Mouse (Mus musculus) myocyte (in vitro differentiated cells): ENCODE results near the gene Slc18a2. TPM values are rescaled to one million over a fixed set of nuclear protein-coding genes. Genes with fewer than 3 reads are reported as not detected.

Experiments
- H3K27me3 ChIP-seq: one replicate; pipeline ENCODE4 v1.6.1; 2011; ENCODE audit not compliant: control insufficient read depth, insufficient read depth, insufficient read length
- H3K36me3 ChIP-seq: one replicate; pipeline ENCODE4 v1.6.1; 2011; ENCODE audit not compliant: control insufficient read depth, insufficient read depth
- H3K4me2 ChIP-seq: one replicate; pipeline ENCODE4 v1.6.1; 2011; ENCODE audit warnings: low read depth, control low read depth
- H3K4me3 ChIP-seq: one replicate; pipeline ENCODE4 v1.5.1; 2011; ENCODE audit warnings: mild to moderate bottlenecking, control low read depth, moderate library complexity
- H3K79me2 ChIP-seq: one replicate; pipeline ENCODE4 v1.6.1; 2011; ENCODE audit not compliant: control insufficient read depth, insufficient read depth
- H3ac ChIP-seq: one replicate; pipeline ENCODE4 v1.6.1; 2011; ENCODE audit not compliant: control insufficient read depth, insufficient read length
- CEBPB ChIP-seq: IDR thresholded peaks from 2 replicates; pipeline ENCODE4 v1.6.1; 2011; ENCODE audit warnings: mild to moderate bottlenecking, moderate library complexity; ENCODE audit not compliant: poor library complexity, insufficient read depth, severe bottlenecking
- E2F4 ChIP-seq: IDR thresholded peaks from one replicate; pipeline ENCODE4 v1.6.1; 2011; ENCODE audit warnings: mild to moderate bottlenecking, control low read depth, moderate library complexity; ENCODE audit not compliant: insufficient read depth
- MAX ChIP-seq: IDR thresholded peaks from one replicate; pipeline ENCODE4 v1.6.1; 2011; ENCODE audit warnings: low read depth, mild to moderate bottlenecking, control low read depth
- MYOD1 ChIP-seq, 3 experiments: IDR thresholded peaks; one replicate each; pipeline ENCODE4 v1.6.1; 2011; ENCODE audit warnings: control low read depth in 2 of 3, low read depth in 2 of 3, mild to moderate bottlenecking in 2 of 3, moderate library complexity in 1 of 3; ENCODE audit not compliant: insufficient read length in 2 of 3, control insufficient read depth in 1 of 3
- MYOG ChIP-seq, 3 experiments: IDR thresholded peaks; one replicate each; pipeline ENCODE4 v1.6.1; 2011; ENCODE audit warnings: control low read depth in 2 of 3, low read depth in 2 of 3, mild to moderate bottlenecking in 2 of 3; ENCODE audit not compliant: insufficient read length in 2 of 3, control insufficient read depth in 1 of 3, insufficient read depth in 1 of 3
- POLR2A ChIP-seq: IDR thresholded peaks from one replicate; pipeline ENCODE4 v1.6.1; 2011; ENCODE audit warnings: low read depth, mild to moderate bottlenecking, control low read depth, moderate library complexity; ENCODE audit not compliant: insufficient read length
- POLR2AphosphoS2 ChIP-seq: IDR thresholded peaks from one replicate; pipeline ENCODE4 v1.6.1; 2011; ENCODE audit warnings: low read depth, control low read depth; ENCODE audit not compliant: insufficient read length
- REST ChIP-seq: IDR thresholded peaks from one replicate; pipeline ENCODE4 v1.6.1; 2011; ENCODE audit warnings: mild to moderate bottlenecking, control low read depth, moderate library complexity; ENCODE audit not compliant: insufficient read depth, insufficient read length
- SRF ChIP-seq: IDR thresholded peaks from one replicate; pipeline ENCODE4 v1.6.1; 2011; ENCODE audit warnings: low read depth; ENCODE audit not compliant: control insufficient read depth, insufficient read length
- TCF12 ChIP-seq: IDR thresholded peaks from one replicate; pipeline ENCODE4 v1.6.1; 2011; ENCODE audit warnings: mild to moderate bottlenecking, control low read depth; ENCODE audit not compliant: poor library complexity, insufficient read depth, severe bottlenecking
- TCF3 ChIP-seq: IDR thresholded peaks from one replicate; pipeline ENCODE4 v1.6.1; 2011; ENCODE audit warnings: low read depth, control low read depth; ENCODE audit not compliant: insufficient read length
- USF1 ChIP-seq: IDR thresholded peaks from one replicate; pipeline ENCODE4 v1.6.1; 2011; ENCODE audit warnings: low read depth, mild to moderate bottlenecking, control low read depth, moderate library complexity
- polyA plus RNA-seq: library from polyadenylated mRNA; unstranded; fragments of >200 nt; fragmentation: generic; extraction: Trizol; gene quantifications from one replicate; pipeline ENCODE4 v1.2.1, GENCODE M21; 2012; ENCODE audit warnings: missing spikeins

Gene Slc18a2
- polyA plus RNA-seq, 1 experiment = 0.42 TPM

DNA sequence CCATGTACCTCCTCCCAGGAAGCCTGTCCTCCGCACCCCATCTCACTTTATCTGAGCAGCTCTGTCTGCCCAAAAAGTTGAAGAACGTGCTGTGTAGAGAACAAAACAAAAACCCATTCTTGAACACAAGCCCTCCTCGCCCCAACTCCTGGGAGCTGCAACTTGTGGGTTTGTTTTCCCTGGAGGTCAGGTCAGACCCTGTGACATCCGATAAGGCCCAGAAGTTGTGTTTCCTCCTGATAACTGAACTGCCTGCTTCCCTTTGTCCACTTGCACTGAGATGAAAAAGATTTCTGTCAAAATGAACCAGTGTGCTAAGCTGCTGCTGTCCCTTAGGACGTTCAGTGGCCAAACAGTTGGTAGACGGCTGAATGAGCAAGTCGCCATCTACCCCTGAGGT lies 908 bp downstream of the Slc18a2 start:
- Histone ChIP-seq H3K4me2 (no peak overlapping the region), H3K36me3 (no peaks in the 10 kb centered on the region), H3K27me3 (peaks cover 11% of the 10 kb centered on the region), H3K79me2 (no peaks in the 10 kb centered on the region), H3ac (no peak overlapping the region), H3K4me3 (no peak overlapping the region)
- TF ChIP-seq E2F4 = no peak
- no peak for TF ChIP-seq MYOG (IDR thresholded peaks at IDR 0.05; ENCODE audit: control insufficient read depth in 1 of 3, insufficient read depth in 1 of 3, insufficient read length in 2 of 3, low read depth in 2 of 3)
- TF ChIP-seq TCF3 = no peak
- TF ChIP-seq TCF12 = no peak
- TF ChIP-seq REST = no peak
- TF ChIP-seq POLR2AphosphoS2 = no peak
- no peak for TF ChIP-seq CEBPB
- no peak for TF ChIP-seq USF1
- TF ChIP-seq POLR2A = no peak
- no peak for TF ChIP-seq SRF
- TF ChIP-seq MYOD1 (IDR thresholded peaks at IDR 0.05; ENCODE audit: control insufficient read depth in 1 of 3, insufficient read length in 2 of 3, low read depth in 2 of 3) = no peak
- TF ChIP-seq MAX = no peak

- no peaks in the 10 kb centered on the region for H3K79me2 ChIP-seq
- TF ChIP-seq POLR2AphosphoS2 = no peak
- TF ChIP-seq E2F4 = no peak
- no peak for TF ChIP-seq USF1
- no peak for TF ChIP-seq TCF3
- H3ac ChIP-seq = no peak overlapping the region
- no peaks in the 10 kb centered on the region for H3K36me3 ChIP-seq
- H3K27me3 ChIP-seq = peaks cover 11% of the 10 kb centered on the region
- no peak overlapping the region for H3K4me3 ChIP-seq
- no peak overlapping the region for H3K4me2 ChIP-seq
These were observed 2.5 kb downstream of the Slc18a2 start for GRCm38 (mm10) chr19:59263171-59263570.

DNA sequence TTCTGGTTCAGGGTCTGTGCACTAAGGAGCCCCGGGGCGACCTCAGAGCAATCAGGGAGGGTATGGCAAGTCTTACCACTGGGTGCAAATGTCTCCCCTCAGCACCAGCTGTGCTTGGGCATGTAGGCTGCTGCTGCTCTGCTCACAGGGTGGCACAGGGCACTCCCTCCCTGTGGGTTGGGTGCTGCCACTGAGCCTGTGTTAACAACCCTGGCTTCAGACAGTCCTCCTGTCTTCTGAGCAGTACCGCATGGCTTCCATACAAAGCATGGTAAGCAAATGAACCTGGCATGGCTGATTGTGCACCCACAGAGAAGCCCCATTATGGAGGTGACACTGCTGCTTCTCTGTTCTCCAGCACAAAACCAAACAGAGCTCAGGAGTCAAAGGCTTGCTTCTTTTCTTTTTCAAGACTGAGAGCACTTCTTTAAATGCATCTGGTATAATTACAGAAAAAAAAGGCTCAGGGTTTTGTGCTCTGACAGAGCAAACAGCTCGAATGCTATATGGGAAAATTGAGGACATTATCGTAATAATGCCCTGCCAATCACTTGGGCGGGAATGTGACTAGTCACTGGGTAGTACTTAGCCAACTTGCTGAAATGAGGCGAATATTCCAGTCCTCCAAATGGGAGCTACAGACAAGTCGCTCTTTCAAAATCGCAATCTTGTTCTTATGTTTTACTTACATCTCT lies 4.3 kb downstream of the Slc18a2 start:
- TF ChIP-seq MAX (no peak), TCF3 (no peak), CEBPB (no peak), MYOG (IDR thresholded peaks at IDR 0.05; ENCODE audit: control insufficient read depth in 1 of 3, insufficient read depth in 1 of 3, insufficient read length in 2 of 3, low read depth in 2 of 3) (no peak), POLR2A (no peak), POLR2AphosphoS2 (no peak), USF1 (no peak), E2F4 (no peak), TCF12 (no peak), MYOD1 (IDR thresholded peaks at IDR 0.05; ENCODE audit: control insufficient read depth in 1 of 3, insufficient read length in 2 of 3, low read depth in 2 of 3) (no peak), SRF (no peak), REST (no peak)
- Histone ChIP-seq H3K79me2 (no peaks in the 10 kb centered on the region), H3K27me3 (peaks cover 11% of the 10 kb centered on the region), H3K4me2 (no peak overlapping the region), H3ac (no peak overlapping the region), H3K4me3 (no peak overlapping the region), H3K36me3 (no peaks in the 10 kb centered on the region)

GRCm38 (mm10) chr19:59265907-59266306 lies 5.2 kb downstream of the Slc18a2 start:
- peaks cover 6% of the 10 kb centered on the region for H3K27me3 ChIP-seq
- no peak overlapping the region for H3ac ChIP-seq
- no peaks in the 10 kb centered on the region for H3K79me2 ChIP-seq
- H3K4me2 ChIP-seq = no peak overlapping the region
- no peaks in the 10 kb centered on the region for H3K36me3 ChIP-seq
- no peak overlapping the region for H3K4me3 ChIP-seq
- TF ChIP-seq TCF3 (no peak), SRF (no peak), MAX (no peak), MYOG (IDR thresholded peaks at IDR 0.05; ENCODE audit: control insufficient read depth in 1 of 3, insufficient read depth in 1 of 3, insufficient read length in 2 of 3, low read depth in 2 of 3) (no peak), E2F4 (no peak), POLR2AphosphoS2 (no peak), USF1 (no peak), REST (no peak), MYOD1 (IDR thresholded peaks at IDR 0.05; ENCODE audit: control insufficient read depth in 1 of 3, insufficient read length in 2 of 3, low read depth in 2 of 3) (no peak), POLR2A (no peak), TCF12 (no peak)

- no peak overlapping the region for H3ac ChIP-seq
- no peaks in the 10 kb centered on the region for H3K79me2 ChIP-seq
- TF ChIP-seq POLR2AphosphoS2 (no peak), MYOG (IDR thresholded peaks at IDR 0.05; ENCODE audit: control insufficient read depth in 1 of 3, insufficient read depth in 1 of 3, insufficient read length in 2 of 3, low read depth in 2 of 3) (no peak), TCF3 (no peak), SRF (no peak), USF1 (no peak), CEBPB (no peak), MYOD1 (IDR thresholded peaks at IDR 0.05; ENCODE audit: control insufficient read depth in 1 of 3, insufficient read length in 2 of 3, low read depth in 2 of 3) (no peak), REST (no peak), TCF12 (no peak), MAX (no peak), E2F4 (no peak), POLR2A (no peak)
- H3K27me3 ChIP-seq = no peaks in the 10 kb centered on the region
- H3K36me3 ChIP-seq = no peaks in the 10 kb centered on the region
- no peak overlapping the region for H3K4me3 ChIP-seq
- no peak overlapping the region for H3K4me2 ChIP-seq
These were observed 6.8 kb downstream of the Slc18a2 start for GRCm38 (mm10) chr19:59267417-59267963.
